8 mouse cellular contexts compared by ENCODE assay signal in genomic region chr1:33813495-33813867, GRCm38 (mm10). TPM values are rescaled to one million over a fixed set of nuclear protein-coding genes. Genes with fewer than 3 reads are reported as not detected.
A peak's percentile ranks its signal among the peaks of the same experiment; 100 is the strongest.
DNase-seq lines count a peak whose midpoint lies in the region; ATAC-seq and TF ChIP-seq lines count a peak whose summit lies in the region.

No protein-coding gene starts in this region.

- no peak for DNase-seq in liver, adult 2 months (ENCODE audit: extremely low read depth, low read depth, low spot score)
- DNase-seq in liver (no peak), ZHBTc4 (ENCODE audit: low read depth, low spot score) (peak; percentile 11)
- no peak for DNase-seq in liver, embryonic 11.5 days (ENCODE audit: low spot score)
- DNase-seq in splenic B cell, adult 2 months (ENCODE audit: low read depth, low spot score), result peak; percentile 10
- no peak for DNase-seq in spleen, postnatal 36 days (ENCODE audit: low spot score in 2 of 2)
- no peak for DNase-seq in adrenal gland, postnatal 25 days

- no peak for TF ChIP-seq POLR2A in liver, adult 2 months (IDR thresholded peaks at IDR 0.05; ENCODE audit: extremely low read depth, insufficient read depth, low read length)

- H3K27ac ChIP-seq in liver, adult 2 months (replicated peaks; ENCODE audit: insufficient read depth, low read depth, low read length), result no peak overlapping the region
- H3K27ac ChIP-seq in forebrain, embryonic 13.5 days, result peak overlapping the region; percentile 94
- H3K27ac ChIP-seq in liver, embryonic 11.5 days (ENCODE audit: low read depth, low read length), result peak overlapping the region; percentile 86; the same call in 1 of the 2 replicates

- peaks cover 8% of the 10 kb centered on the region for H3K4me1 ChIP-seq in liver, adult 2 months (ENCODE audit: control insufficient read depth, insufficient read depth, low read length)
- peaks cover 20% of the 10 kb centered on the region for H3K4me1 ChIP-seq in forebrain, embryonic 13.5 days
- peaks cover 10% of the 10 kb centered on the region for H3K4me1 ChIP-seq in liver, embryonic 11.5 days (replicated peaks; ENCODE audit: control insufficient read depth, insufficient read depth, low read length)

- ATAC-seq in forebrain, embryonic 13.5 days, result peak; percentile 14
- peak; percentile 34 for ATAC-seq in liver, embryonic 11.5 days (replicated peaks; ENCODE audit: low FRiP score)

- peak overlapping the region; percentile 86 for H3K4me2 ChIP-seq in forebrain, embryonic 13.5 days
- H3K4me2 ChIP-seq in liver, embryonic 11.5 days, result peak overlapping the region; percentile 86

- no peak for TF ChIP-seq CTCF in liver, adult 2 months (IDR thresholded peaks at IDR 0.05; ENCODE audit: low read depth, low read length)

- H3K36me3 ChIP-seq in liver, adult 2 months (ENCODE audit: control insufficient read depth, insufficient read depth, low read length), result peaks cover 4% of the 10 kb centered on the region
- peaks cover 36% of the 10 kb centered on the region for H3K36me3 ChIP-seq in forebrain, embryonic 13.5 days (ENCODE audit: poor library complexity, severe bottlenecking)
- peaks cover 20% of the 10 kb centered on the region for H3K36me3 ChIP-seq in liver, embryonic 11.5 days (ENCODE audit: control insufficient read depth, insufficient read depth, low read length)
- H3K36me3 ChIP-seq in splenic B cell, adult 2 months (ENCODE audit: control insufficient read depth, insufficient read depth, low read length, poor library complexity, severe bottlenecking), result no peaks in the 10 kb centered on the region

- peak overlapping the region; percentile 99 for H3K9ac ChIP-seq in liver, adult 2 months (ENCODE audit: low read depth, low read length)
- H3K9ac ChIP-seq in forebrain, embryonic 13.5 days, result peak overlapping the region; percentile 99
- peak overlapping the region; percentile 99 for H3K9ac ChIP-seq in liver, embryonic 11.5 days (ENCODE audit: low read depth, low read length)

- H3K27me3 ChIP-seq in liver, adult 2 months (ENCODE audit: control insufficient read depth, insufficient read depth, low read length), result no peaks in the 10 kb centered on the region
- no peaks in the 10 kb centered on the region for H3K27me3 ChIP-seq in forebrain, embryonic 13.5 days
- H3K27me3 ChIP-seq in liver, embryonic 11.5 days (replicated peaks; ENCODE audit: control insufficient read depth, insufficient read depth, low read length), result no peaks in the 10 kb centered on the region
- no peaks in the 10 kb centered on the region for H3K27me3 ChIP-seq in splenic B cell, adult 2 months (ENCODE audit: control insufficient read depth, insufficient read depth, low read length, poor library complexity, severe bottlenecking)

- peak overlapping the region; percentile 100 for H3K4me3 ChIP-seq in liver, adult 2 months (ENCODE audit: insufficient read depth, low read depth, low read length)
- H3K4me3 ChIP-seq in forebrain, embryonic 13.5 days, result peak overlapping the region; percentile 94
- H3K4me3 ChIP-seq in liver, embryonic 11.5 days (ENCODE audit: low read depth, low read length), result peak overlapping the region; percentile 96

- H3K9me3 ChIP-seq in forebrain, embryonic 13.5 days (replicated peaks), result no peaks in the 10 kb centered on the region
- H3K9me3 ChIP-seq in liver, embryonic 11.5 days (ENCODE audit: control insufficient read depth, low read length), result no peaks in the 10 kb centered on the region

- 17% methylated on average over 11 of the region's 11 CpGs for WGBS in liver, adult 2 months
- 9% methylated on average over 11 of the region's 11 CpGs for WGBS in forebrain, embryonic 13.5 days
- 9% methylated on average over 11 of the region's 11 CpGs for WGBS in liver, embryonic 11.5 days

- peaks cover 22% of the 10 kb centered on the region for H3K79me2 ChIP-seq in liver, adult 2 months (ENCODE audit: control insufficient read depth, insufficient read depth, low read length)

RNA-seq across cellular contexts. Expression of gene Zfp451, which starts 0.9 kb away (rescaled TPM):
- total RNA-seq in liver, adult 2 months (2014; rRNA removed), result 10.4 and 12.4 TPM in 2 replicates
- 2.2 TPM in 2 replicates for polyA plus RNA-seq in liver, adult 2 months (2012; rRNA removed)
- polyA plus RNA-seq in forebrain, embryonic 13.5 days (2015; fragmentation: Nextera tagmentation; extraction: Ambion mirVana), result 37.2 and 43.4 TPM in 2 replicates
- 20.4 and 24.7 TPM in 2 replicates for polyA plus RNA-seq in liver, embryonic 11.5 days (2014; fragmentation: Nextera tagmentation; extraction: Ambion mirVana)
- 35.2 and 42.6 TPM in 2 replicates for total RNA-seq in adrenal gland, postnatal 25 days (2021)

RNA-seq across cellular contexts. Expression of gene Bag2, which starts 55.9 kb away (rescaled TPM):
- total RNA-seq in liver, adult 2 months (2014; rRNA removed), result 2.1 and 3.6 TPM in 2 replicates
- polyA plus RNA-seq in liver, adult 2 months (2012; rRNA removed), result 4.1 and 5.9 TPM in 2 replicates
- 25.0 and 25.4 TPM in 2 replicates for polyA plus RNA-seq in forebrain, embryonic 13.5 days (2015; fragmentation: Nextera tagmentation; extraction: Ambion mirVana)
- polyA plus RNA-seq in liver, embryonic 11.5 days (2014; fragmentation: Nextera tagmentation; extraction: Ambion mirVana), result 103 and 108 TPM in 2 replicates
- 14.0 and 16.4 TPM in 2 replicates for total RNA-seq in adrenal gland, postnatal 25 days (2021)

Comparison
In these comparisons a context has a peak if more than half of its experiments do, and no peak if none do; other contexts are left out.
1. DNase-seq: peak in ZHBTc4 (single experiment) and splenic B cell, adult 2 months (single experiment); none in liver, adult 2 months (single experiment), liver (single experiment), liver, embryonic 11.5 days (single experiment), spleen, postnatal 36 days (0 of 2) and adrenal gland, postnatal 25 days (single experiment).
2. Peak in every context shown above with its lines, with median percentiles within 50 percentile points of each other: H3K4me3 ChIP-seq and H3K9ac ChIP-seq.